Mouse (Mus musculus): Measurements from ENCODE around the gene Abcc6. TPM values are rescaled to one million over a fixed set of nuclear protein-coding genes. Genes with fewer than 3 reads are reported as not detected.

Gene Abcc6
- polyA plus RNA-seq, 1 experiment, result not detected

GRCm38 (mm10) chr7:46025436-46025835 lies 4.7 kb downstream of the Abcc6 start:
- H3K36me3 ChIP-seq (ENCODE audit: control insufficient read depth, insufficient read depth, low read length, poor library complexity, severe bottlenecking), result no peaks in the 10 kb centered on the region
- H3K9me3 ChIP-seq (replicated peaks; ENCODE audit: control insufficient read depth, insufficient read depth, low read length, poor library complexity, severe bottlenecking), result no peaks in the 10 kb centered on the region
- no peak overlapping the region for H3K4me3 ChIP-seq (ENCODE audit: low read depth, low read length)
- H3K27ac ChIP-seq (ENCODE audit: insufficient read depth, low read length), result no peak overlapping the region
- TF ChIP-seq POLR2A (IDR thresholded peaks at IDR 0.05; ENCODE audit: insufficient read depth, low read length) (no peak), EP300 (IDR thresholded peaks at IDR 0.05; ENCODE audit: insufficient read depth, low read depth, low read length) (no peak), CTCF (IDR thresholded peaks at IDR 0.05; ENCODE audit: low read depth, low read length) (no peak)
- H3K27me3 ChIP-seq (ENCODE audit: control insufficient read depth, insufficient read depth, low read length, poor library complexity, severe bottlenecking), result no peaks in the 10 kb centered on the region
- H3K4me1 ChIP-seq (ENCODE audit: control insufficient read depth, insufficient read depth, low read length), result no peaks in the 10 kb centered on the region
- no peak overlapping the region for H3K9ac ChIP-seq (ENCODE audit: low read depth, poor library complexity, severe bottlenecking)

GRCm38 (mm10) chr7:46021951-46022350 lies 8.2 kb downstream of the Abcc6 start:
- Histone ChIP-seq H3K4me1 (ENCODE audit: control insufficient read depth, insufficient read depth, low read length) (no peaks in the 10 kb centered on the region), H3K27me3 (ENCODE audit: control insufficient read depth, insufficient read depth, low read length, poor library complexity, severe bottlenecking) (no peaks in the 10 kb centered on the region), H3K9me3 (replicated peaks; ENCODE audit: control insufficient read depth, insufficient read depth, low read length, poor library complexity, severe bottlenecking) (no peaks in the 10 kb centered on the region), H3K4me3 (ENCODE audit: low read depth, low read length) (no peak overlapping the region), H3K36me3 (ENCODE audit: control insufficient read depth, insufficient read depth, low read length, poor library complexity, severe bottlenecking) (no peaks in the 10 kb centered on the region), H3K9ac (ENCODE audit: low read depth, poor library complexity, severe bottlenecking) (no peak overlapping the region), H3K27ac (ENCODE audit: insufficient read depth, low read length) (no peak overlapping the region)
- TF ChIP-seq EP300 (IDR thresholded peaks at IDR 0.05; ENCODE audit: insufficient read depth, low read depth, low read length) (no peak), POLR2A (IDR thresholded peaks at IDR 0.05; ENCODE audit: insufficient read depth, low read length) (no peak), CTCF (IDR thresholded peaks at IDR 0.05; ENCODE audit: low read depth, low read length) (no peak)

- Histone ChIP-seq H3K27me3 (ENCODE audit: control insufficient read depth, insufficient read depth, low read length, poor library complexity, severe bottlenecking) (no peaks in the 10 kb centered on the region), H3K36me3 (ENCODE audit: control insufficient read depth, insufficient read depth, low read length, poor library complexity, severe bottlenecking) (no peaks in the 10 kb centered on the region), H3K9ac (ENCODE audit: low read depth, poor library complexity, severe bottlenecking) (no peak overlapping the region), H3K9me3 (replicated peaks; ENCODE audit: control insufficient read depth, insufficient read depth, low read length, poor library complexity, severe bottlenecking) (no peaks in the 10 kb centered on the region), H3K4me1 (ENCODE audit: control insufficient read depth, insufficient read depth, low read length) (no peaks in the 10 kb centered on the region), H3K4me3 (ENCODE audit: low read depth, low read length) (no peak overlapping the region), H3K27ac (ENCODE audit: insufficient read depth, low read length) (no peak overlapping the region)
- no peak for TF ChIP-seq EP300 (IDR thresholded peaks at IDR 0.05; ENCODE audit: insufficient read depth, low read depth, low read length)
- TF ChIP-seq CTCF (IDR thresholded peaks at IDR 0.05; ENCODE audit: low read depth, low read length), result no peak
- no peak for TF ChIP-seq POLR2A (IDR thresholded peaks at IDR 0.05; ENCODE audit: insufficient read depth, low read length)
Measured at GRCm38 (mm10) chr7:46019594-46019993, 10.5 kb downstream of the Abcc6 start.

- Histone ChIP-seq H3K4me1 (ENCODE audit: control insufficient read depth, insufficient read depth, low read length) (peaks cover 4% of the 10 kb centered on the region), H3K27ac (ENCODE audit: insufficient read depth, low read length) (no peak overlapping the region), H3K9ac (ENCODE audit: low read depth, poor library complexity, severe bottlenecking) (no peak overlapping the region), H3K4me3 (ENCODE audit: low read depth, low read length) (no peak overlapping the region), H3K36me3 (ENCODE audit: control insufficient read depth, insufficient read depth, low read length, poor library complexity, severe bottlenecking) (no peaks in the 10 kb centered on the region), H3K27me3 (ENCODE audit: control insufficient read depth, insufficient read depth, low read length, poor library complexity, severe bottlenecking) (no peaks in the 10 kb centered on the region), H3K9me3 (replicated peaks; ENCODE audit: control insufficient read depth, insufficient read depth, low read length, poor library complexity, severe bottlenecking) (no peaks in the 10 kb centered on the region)
- TF ChIP-seq POLR2A (IDR thresholded peaks at IDR 0.05; ENCODE audit: insufficient read depth, low read length) (no peak), CTCF (IDR thresholded peaks at IDR 0.05; ENCODE audit: low read depth, low read length) (no peak), EP300 (IDR thresholded peaks at IDR 0.05; ENCODE audit: insufficient read depth, low read depth, low read length) (no peak)
Measured at GRCm38 (mm10) chr7:46013266-46014010, 16.7 kb downstream of the Abcc6 start.

GRCm38 (mm10) chr7:46012121-46012520 lies 18.0 kb downstream of the Abcc6 start:
- TF ChIP-seq CTCF (IDR thresholded peaks at IDR 0.05; ENCODE audit: low read depth, low read length) (no peak), EP300 (IDR thresholded peaks at IDR 0.05; ENCODE audit: insufficient read depth, low read depth, low read length) (no peak), POLR2A (IDR thresholded peaks at IDR 0.05; ENCODE audit: insufficient read depth, low read length) (no peak)
- H3K36me3 ChIP-seq (ENCODE audit: control insufficient read depth, insufficient read depth, low read length, poor library complexity, severe bottlenecking), result no peaks in the 10 kb centered on the region
- no peak overlapping the region for H3K27ac ChIP-seq (ENCODE audit: insufficient read depth, low read length)
- no peak overlapping the region for H3K4me3 ChIP-seq (ENCODE audit: low read depth, low read length)
- no peaks in the 10 kb centered on the region for H3K9me3 ChIP-seq (replicated peaks; ENCODE audit: control insufficient read depth, insufficient read depth, low read length, poor library complexity, severe bottlenecking)
- no peak overlapping the region for H3K9ac ChIP-seq (ENCODE audit: low read depth, poor library complexity, severe bottlenecking)
- H3K4me1 ChIP-seq (ENCODE audit: control insufficient read depth, insufficient read depth, low read length), result peaks cover 4% of the 10 kb centered on the region
- H3K27me3 ChIP-seq (ENCODE audit: control insufficient read depth, insufficient read depth, low read length, poor library complexity, severe bottlenecking), result no peaks in the 10 kb centered on the region

GRCm38 (mm10) chr7:46009578-46009977 lies 20.5 kb downstream of the Abcc6 start:
- Histone ChIP-seq H3K4me3 (ENCODE audit: low read depth, low read length) (no peak overlapping the region), H3K9me3 (replicated peaks; ENCODE audit: control insufficient read depth, insufficient read depth, low read length, poor library complexity, severe bottlenecking) (no peaks in the 10 kb centered on the region), H3K27me3 (ENCODE audit: control insufficient read depth, insufficient read depth, low read length, poor library complexity, severe bottlenecking) (no peaks in the 10 kb centered on the region), H3K27ac (ENCODE audit: insufficient read depth, low read length) (no peak overlapping the region), H3K9ac (ENCODE audit: low read depth, poor library complexity, severe bottlenecking) (no peak overlapping the region), H3K36me3 (ENCODE audit: control insufficient read depth, insufficient read depth, low read length, poor library complexity, severe bottlenecking) (no peaks in the 10 kb centered on the region), H3K4me1 (ENCODE audit: control insufficient read depth, insufficient read depth, low read length) (peaks cover 4% of the 10 kb centered on the region)
- TF ChIP-seq CTCF (IDR thresholded peaks at IDR 0.05; ENCODE audit: low read depth, low read length) (peak; percentile 40), EP300 (IDR thresholded peaks at IDR 0.05; ENCODE audit: insufficient read depth, low read depth, low read length) (no peak)
